Mouse (Mus musculus): ENCODE data around the gene Nudt11. TPM values are rescaled to one million over a fixed set of nuclear protein-coding genes. Genes with fewer than 3 reads are reported as not detected.
"Not testable (repeated sequence)": the region's sequence is repeated elsewhere in the genome, so short reads cannot be mapped to it uniquely, and the experiment has no call there.

The Nudt11 gene
- 1 to 10 TPM in 1 of 2 experiments, under 1 TPM in 1; 0.84 to 1.2 TPM for total RNA-seq (2021)
- long read RNA-seq, experiment 1, partial matches to known transcripts: 0 of 4 reads
- long read RNA-seq, experiment 1, other reads (novel, unspliced or antisense): 0 of 4 reads
- long read RNA-seq, experiment 2: 0 reads

DNA sequence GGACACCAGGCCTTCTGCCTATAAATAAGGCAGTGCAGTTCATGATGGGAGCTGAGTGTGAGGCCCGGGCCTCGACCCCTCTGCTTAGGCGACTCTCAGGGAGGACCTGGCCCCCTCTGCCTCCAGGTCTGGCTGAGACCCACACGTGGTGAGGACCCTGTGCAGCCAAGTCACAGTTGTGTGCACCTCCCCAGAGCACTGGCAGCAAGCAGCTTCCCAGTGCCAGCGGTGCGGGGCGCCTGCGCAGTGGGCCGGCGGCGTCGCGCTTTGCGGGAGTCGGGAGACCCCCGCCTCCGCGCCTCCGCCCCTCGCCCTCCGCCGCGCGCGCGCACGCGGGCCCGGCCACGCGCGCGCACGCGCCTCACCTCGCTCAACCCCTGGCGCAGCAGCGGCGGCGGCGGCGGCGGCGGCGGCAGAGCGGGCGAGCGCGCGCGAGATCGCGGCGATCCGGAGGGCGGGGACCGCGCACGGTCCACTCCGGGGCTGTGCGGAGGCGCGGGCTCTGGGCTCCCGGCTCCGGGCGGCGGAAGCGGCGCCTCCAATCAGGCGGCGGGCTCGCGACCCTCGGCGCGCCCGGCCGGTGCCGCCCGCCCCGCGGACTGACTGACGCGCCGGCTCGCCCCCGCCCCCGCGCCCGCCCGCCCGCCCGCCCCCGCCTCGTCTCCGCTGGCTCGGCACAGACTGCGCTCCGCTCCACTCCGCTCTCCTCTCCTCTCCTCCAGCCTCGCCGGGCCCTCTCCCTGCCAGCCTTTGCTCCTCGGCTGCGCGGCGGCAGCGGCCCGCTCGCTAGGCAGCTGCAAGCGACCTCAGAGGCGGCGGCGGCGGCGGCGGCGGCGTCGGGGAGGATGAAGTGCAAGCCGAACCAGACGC, at the start of gene Nudt11:
Nudt11 (plus strand) TSS at position 388 of the 870 bp plus-strand sequence.
- peak; percentile 4 to 16 for DNase-seq
- intact Hi-C loops (cut with DNase I): not testable (repeated sequence)

DNA sequence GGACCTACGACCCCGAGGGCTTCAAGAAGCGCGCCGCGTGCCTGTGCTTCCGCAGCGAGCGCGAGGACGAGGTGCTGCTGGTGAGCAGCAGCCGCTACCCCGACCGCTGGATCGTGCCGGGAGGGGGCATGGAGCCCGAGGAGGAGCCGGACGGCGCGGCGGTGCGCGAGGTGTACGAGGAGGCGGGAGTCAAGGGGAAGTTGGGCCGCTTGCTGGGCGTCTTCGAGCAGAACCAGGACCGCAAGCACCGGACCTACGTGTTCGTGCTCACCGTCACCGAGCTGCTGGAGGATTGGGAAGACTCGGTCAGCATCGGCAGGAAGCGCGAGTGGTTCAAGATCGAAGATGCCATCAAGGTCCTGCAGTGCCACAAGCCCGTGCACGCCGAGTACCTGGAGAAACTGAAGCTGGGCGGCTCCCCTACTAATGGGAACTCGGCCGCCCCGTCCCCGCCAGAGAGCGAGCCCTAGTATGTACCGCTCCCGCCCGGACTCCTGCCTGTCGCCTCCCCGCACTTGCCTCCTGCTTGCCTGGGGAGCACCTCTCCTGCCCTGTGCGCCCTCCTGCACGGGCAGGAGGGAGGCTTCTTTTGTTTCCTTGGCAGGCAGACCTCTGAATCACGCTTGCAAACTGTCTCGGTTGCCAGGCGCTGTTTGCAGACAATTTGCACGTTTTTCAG, 822 bp downstream of the Nudt11 start:
- intact Hi-C loops (cut with DNase I): not testable (repeated sequence)

GRCm38 (mm10) chrX:6061563-6061962, 14.3 kb downstream of the Nudt11 start:
- intact Hi-C loops (cut with DNase I): no loop called here
- no peak for DNase-seq

More for the DNA sequence above, 822 bp downstream of the Nudt11 start:
- DNase-seq: not testable (repeated sequence)

DNA sequence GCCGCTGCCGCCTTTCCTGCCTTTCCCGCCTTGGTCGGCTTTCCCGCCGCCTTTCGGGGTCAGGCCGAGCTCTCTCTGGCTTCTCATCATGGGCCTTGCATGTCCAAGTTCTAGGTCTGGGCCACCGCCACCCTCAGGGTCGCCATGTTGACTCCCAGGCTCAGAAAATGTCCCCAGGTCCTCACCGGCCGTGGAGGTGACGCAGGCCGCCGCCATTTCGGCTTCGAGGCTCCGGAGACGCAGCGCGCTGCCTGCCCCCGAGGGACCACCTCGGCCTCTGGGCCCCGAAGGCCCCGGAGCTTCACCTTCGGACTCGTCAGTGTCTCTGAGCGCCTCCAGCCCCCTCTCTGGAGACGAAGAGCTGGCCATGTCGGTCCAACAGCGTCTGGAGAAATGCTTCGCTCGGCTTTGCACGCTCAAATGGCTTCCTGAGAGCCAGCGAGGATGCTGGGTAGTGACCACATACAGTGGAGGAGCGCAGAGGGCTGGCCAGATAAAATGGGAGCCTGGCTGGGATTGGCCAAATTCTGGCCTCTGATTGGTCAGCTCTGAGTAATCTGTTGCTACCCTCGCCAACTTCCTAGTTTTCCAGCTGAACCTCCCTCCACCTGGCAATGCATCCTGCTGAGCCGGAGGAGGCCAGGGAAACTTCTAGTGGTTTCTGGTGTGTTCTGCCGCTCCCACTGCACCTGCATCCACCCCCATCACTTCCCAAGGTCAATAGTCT, 35.9 kb downstream of the Nudt11 start, which contains the start of gene AU022751:
AU022751 (minus strand) TSS at position 466 of the 727 bp plus-strand sequence.
- DNase-seq: no peak
- intact Hi-C loops (cut with DNase I): no loop called here

GRCm38 (mm10) chrX:6091547-6091946, 44.3 kb downstream of the Nudt11 start:
- intact Hi-C loops (cut with DNase I): loop anchor here (10.0 kb wide), 1 partner anchor 287 kb away; no protein-coding TSS in a partner anchor
- no peak for DNase-seq

DNA sequence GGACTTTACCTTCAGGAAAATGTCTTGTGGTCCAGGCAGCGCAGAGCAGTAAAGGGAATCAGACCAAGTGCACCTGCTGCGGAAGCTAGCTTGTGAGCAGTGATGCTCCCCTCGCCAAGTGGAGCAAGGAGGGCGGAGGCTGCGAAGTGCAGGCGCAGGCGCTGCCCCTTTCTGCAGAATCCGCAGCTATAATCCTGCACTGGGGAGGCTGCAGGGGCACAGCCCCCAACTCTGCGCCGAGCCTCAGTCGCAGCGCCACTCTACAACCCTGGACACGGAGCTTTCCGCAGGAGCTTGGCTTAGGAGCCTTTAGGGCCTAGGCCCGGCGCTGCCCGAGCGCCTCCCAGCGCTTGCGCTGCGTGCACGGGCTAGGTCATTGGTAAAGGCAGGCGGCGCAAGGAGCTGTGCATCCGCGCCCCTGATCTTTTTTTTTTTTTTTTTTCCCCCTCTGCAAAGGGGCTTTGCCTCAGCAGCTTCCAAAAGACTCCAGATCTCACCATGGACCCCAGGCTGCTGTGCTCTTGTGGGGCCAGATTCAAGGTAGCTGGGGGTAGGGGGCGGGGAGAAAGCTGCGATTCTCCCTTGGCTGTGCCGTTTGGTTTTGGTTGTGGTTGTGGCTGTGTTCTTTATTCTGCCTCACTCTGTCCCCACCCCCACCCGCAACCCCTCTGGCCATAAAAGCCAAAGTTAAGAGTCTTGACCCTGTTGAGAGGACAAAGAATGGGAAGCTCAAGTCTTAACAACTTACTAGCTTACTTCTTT, 44.9 kb downstream of the Nudt11 start:
- DNase-seq: no peak
- intact Hi-C loops (cut with DNase I): loop anchor here (10.0 kb wide), 1 partner anchor 287 kb away; no protein-coding TSS in a partner anchor

Small RNAs within 50 kb of the gene (microRNA-seq; reads per million reads assigned to microRNA genes)
- gene Gm27360: 0 reads per million in 2 experiments

Other genes with a start within 250 kb of the Nudt11 start
- not detected for gene AU022751, start 36.0 kb downstream of the Nudt11 start, total RNA-seq (2021)
- gene Nudt10, start 125.6 kb downstream of the Nudt11 start, total RNA-seq (2021): under 1 TPM; 0.62 to 0.88 TPM

Data from heart, postnatal 14 days (tissue).